Mouse (Mus musculus): ENCODE data around the gene Angptl1. TPM values are rescaled to one million over a fixed set of nuclear protein-coding genes. Genes with fewer than 3 reads are reported as not detected.

The Angptl1 gene
- polyA plus RNA-seq (2015; fragmentation: Nextera tagmentation; extraction: Ambion mirVana): 1.4 and 1.5 TPM in 2 replicates

DNA sequence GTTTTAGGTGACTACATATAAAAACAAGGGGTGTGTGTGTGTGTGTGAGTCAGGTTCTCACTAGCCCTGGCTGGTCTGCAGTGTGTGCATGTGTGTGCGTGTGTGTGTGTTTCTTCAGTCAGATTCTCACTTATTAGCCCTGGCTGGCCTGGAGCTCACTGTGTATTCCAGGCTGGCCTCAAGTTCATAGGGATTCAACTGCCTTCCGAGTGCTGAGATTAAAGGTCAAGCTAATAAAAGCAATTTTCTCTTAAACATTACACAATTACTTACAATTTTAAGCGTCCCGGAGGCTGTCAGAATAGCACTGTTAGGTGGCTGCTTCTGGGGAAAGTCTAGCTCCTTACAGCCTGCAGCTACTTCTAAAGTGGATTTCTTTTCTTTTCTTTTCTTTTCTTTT is at the start of gene Angptl1:
Gene Angptl1 (plus strand): TSS at position 386 of the 400 bp plus-strand sequence.
- Histone ChIP-seq H3K9ac (replicated peaks) (no peak within 1 kb of the TSS), H3K4me2 (replicated peaks) (peak within 1 kb of the TSS; percentile 26), H3K27ac (replicated peaks) (peak within 1 kb of the TSS; percentile 19), H3K36me3 (no peaks in the 10 kb centered on the region), H3K9me3 (no peaks in the 10 kb centered on the region), H3K27me3 (no peaks in the 10 kb centered on the region), H3K4me3 (no peak within 1 kb of the TSS), H3K4me1 (peaks cover 21% of the 10 kb centered on the region)
- ATAC-seq (replicated peaks): peak; percentile 4; the same call in 1 of the 2 replicates
- 12% methylated on average over 4 of the region's 4 CpGs for WGBS

- no peaks in the 10 kb centered on the region for H3K9me3 ChIP-seq
- no peak for ATAC-seq (replicated peaks)
- no peak overlapping the region for H3K4me3 ChIP-seq
- no peak overlapping the region for H3K4me2 ChIP-seq (replicated peaks)
- peaks cover 6% of the 10 kb centered on the region for H3K4me1 ChIP-seq
- no peak overlapping the region for H3K27ac ChIP-seq (replicated peaks)
- no peaks in the 10 kb centered on the region for H3K36me3 ChIP-seq
- WGBS: 12% methylated on average over 5 of the region's 5 CpGs
- no peak overlapping the region for H3K9ac ChIP-seq (replicated peaks)
- no peaks in the 10 kb centered on the region for H3K27me3 ChIP-seq
Observed at GRCm38 (mm10) chr1:156789844-156790490, 48.4 kb upstream of the Angptl1 start.

GRCm38 (mm10) chr1:156796251-156796650 is 42.1 kb upstream of the Angptl1 start:
- Histone ChIP-seq H3K27me3 (no peaks in the 10 kb centered on the region), H3K4me2 (replicated peaks) (no peak overlapping the region), H3K4me3 (no peak overlapping the region), H3K9ac (replicated peaks) (no peak overlapping the region), H3K27ac (replicated peaks) (no peak overlapping the region), H3K36me3 (no peaks in the 10 kb centered on the region), H3K4me1 (no peaks in the 10 kb centered on the region), H3K9me3 (no peaks in the 10 kb centered on the region)
- no peak for ATAC-seq (replicated peaks)
- WGBS: 91% methylated on average over 9 of the region's 9 CpGs

DNA sequence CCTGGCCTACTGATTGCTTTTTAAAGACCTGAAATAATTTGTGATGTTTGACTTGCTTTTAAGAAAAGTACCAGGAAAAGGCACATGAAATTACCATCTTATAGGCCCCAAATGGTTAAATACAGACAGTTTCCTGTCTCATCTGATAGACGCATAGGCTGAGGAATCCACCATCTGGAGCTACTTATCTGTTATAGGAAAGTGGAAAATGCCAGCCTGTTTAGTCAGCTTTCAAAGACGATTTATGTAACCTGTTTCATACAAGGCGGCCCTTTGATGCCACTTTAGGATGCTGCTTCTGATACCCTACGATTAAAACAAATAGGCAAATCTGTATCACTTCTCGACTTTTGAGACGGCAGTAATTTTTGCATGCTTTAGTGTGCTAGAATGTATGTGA is 37.1 kb upstream of the Angptl1 start:
- no peaks in the 10 kb centered on the region for H3K4me1 ChIP-seq
- no peaks in the 10 kb centered on the region for H3K9me3 ChIP-seq
- H3K27me3 ChIP-seq: no peaks in the 10 kb centered on the region
- no peak overlapping the region for H3K4me3 ChIP-seq
- ATAC-seq (replicated peaks): no peak
- WGBS: 77% methylated on average over 6 of the region's 6 CpGs
- no peak overlapping the region for H3K9ac ChIP-seq (replicated peaks)
- H3K36me3 ChIP-seq: no peaks in the 10 kb centered on the region; the same call in 1 of the 2 replicates
- peak overlapping the region; percentile 25; the same call in 1 of the 2 replicates for H3K27ac ChIP-seq (replicated peaks)
- H3K4me2 ChIP-seq (replicated peaks): no peak overlapping the region

- H3K27ac ChIP-seq (replicated peaks): no peak overlapping the region
- 54% methylated on average over 10 of the region's 10 CpGs for WGBS
Observed at GRCm38 (mm10) chr1:156808332-156808731, 30.0 kb upstream of the Angptl1 start.

GRCm38 (mm10) chr1:156811928-156812327 is 26.4 kb upstream of the Angptl1 start:
- WGBS: 81% methylated on average over 7 of the region's 7 CpGs
- H3K27ac ChIP-seq (replicated peaks): no peak overlapping the region
- peaks cover 18% of the 10 kb centered on the region for H3K4me1 ChIP-seq
- no peaks in the 10 kb centered on the region for H3K27me3 ChIP-seq
- no peak for ATAC-seq (replicated peaks)
- H3K4me3 ChIP-seq: no peak overlapping the region
- no peak overlapping the region for H3K4me2 ChIP-seq (replicated peaks)
- H3K36me3 ChIP-seq: peaks cover 18% of the 10 kb centered on the region
- H3K9ac ChIP-seq (replicated peaks): no peak overlapping the region
- no peaks in the 10 kb centered on the region for H3K9me3 ChIP-seq

More at GRCm38 (mm10) chr1:156808332-156808731, 30.0 kb upstream of the Angptl1 start:
- Histone ChIP-seq H3K4me3 (no peak overlapping the region), H3K4me2 (replicated peaks) (no peak overlapping the region), H3K4me1 (peaks cover 18% of the 10 kb centered on the region), H3K27me3 (no peaks in the 10 kb centered on the region), H3K9me3 (no peaks in the 10 kb centered on the region), H3K9ac (replicated peaks) (no peak overlapping the region), H3K36me3 (peaks cover 8% of the 10 kb centered on the region; the same call in 1 of the 2 replicates)
- no peak for ATAC-seq (replicated peaks)

DNA sequence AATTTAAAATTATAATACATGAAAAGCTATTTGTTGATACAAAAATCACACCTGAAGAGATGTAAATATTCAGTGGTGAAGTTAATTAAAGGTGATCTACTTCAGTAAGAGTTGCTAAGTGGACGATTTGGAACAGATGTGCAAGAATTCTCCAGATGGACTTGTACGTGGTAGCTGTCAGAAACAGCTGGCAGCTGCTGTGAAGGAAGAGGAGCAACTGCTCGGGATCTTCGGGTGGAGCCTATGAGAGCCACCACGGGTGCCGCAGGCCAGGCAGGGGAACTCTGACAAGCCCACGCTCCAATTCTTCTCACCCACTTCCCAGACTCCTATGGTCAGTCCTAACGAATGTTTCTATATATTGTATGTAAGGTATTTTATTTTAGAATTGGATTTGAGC is 25.6 kb upstream of the Angptl1 start:
- H3K27ac ChIP-seq (replicated peaks): no peak overlapping the region
- WGBS: 81% methylated on average over 8 of the region's 8 CpGs
- peaks cover 10% of the 10 kb centered on the region for H3K4me1 ChIP-seq
- H3K36me3 ChIP-seq: peaks cover 25% of the 10 kb centered on the region
- H3K9ac ChIP-seq (replicated peaks): no peak overlapping the region
- H3K4me3 ChIP-seq: no peak overlapping the region
- H3K9me3 ChIP-seq: no peaks in the 10 kb centered on the region
- ATAC-seq (replicated peaks): no peak
- no peak overlapping the region for H3K4me2 ChIP-seq (replicated peaks)
- no peaks in the 10 kb centered on the region for H3K27me3 ChIP-seq

DNA sequence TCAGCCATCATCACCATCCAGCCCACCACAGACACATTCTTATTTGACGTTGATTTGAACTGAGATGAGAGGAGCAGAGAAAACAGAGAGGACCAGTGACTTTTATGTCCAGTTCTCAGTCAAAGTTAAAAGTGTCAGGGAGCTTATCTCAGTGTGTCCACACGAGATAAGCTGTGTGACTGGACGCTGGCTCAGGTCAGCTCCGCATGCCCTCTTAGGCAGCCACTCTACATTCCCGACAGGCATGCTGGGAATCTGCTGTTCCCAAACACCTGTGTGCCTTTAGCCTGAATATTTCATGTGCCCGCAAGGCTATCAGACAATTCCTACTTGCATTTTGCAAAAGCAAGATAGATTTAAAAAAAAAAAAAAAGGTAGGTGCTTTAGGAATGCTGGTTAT is 24.9 kb upstream of the Angptl1 start:
- Histone ChIP-seq H3K27me3 (no peaks in the 10 kb centered on the region), H3K4me1 (peaks cover 4% of the 10 kb centered on the region), H3K4me2 (replicated peaks) (no peak overlapping the region), H3K27ac (replicated peaks) (no peak overlapping the region), H3K36me3 (peaks cover 30% of the 10 kb centered on the region), H3K9me3 (no peaks in the 10 kb centered on the region), H3K9ac (replicated peaks) (no peak overlapping the region), H3K4me3 (no peak overlapping the region)
- ATAC-seq (replicated peaks): no peak
- 80% methylated on average over 6 of the region's 6 CpGs for WGBS

DNA sequence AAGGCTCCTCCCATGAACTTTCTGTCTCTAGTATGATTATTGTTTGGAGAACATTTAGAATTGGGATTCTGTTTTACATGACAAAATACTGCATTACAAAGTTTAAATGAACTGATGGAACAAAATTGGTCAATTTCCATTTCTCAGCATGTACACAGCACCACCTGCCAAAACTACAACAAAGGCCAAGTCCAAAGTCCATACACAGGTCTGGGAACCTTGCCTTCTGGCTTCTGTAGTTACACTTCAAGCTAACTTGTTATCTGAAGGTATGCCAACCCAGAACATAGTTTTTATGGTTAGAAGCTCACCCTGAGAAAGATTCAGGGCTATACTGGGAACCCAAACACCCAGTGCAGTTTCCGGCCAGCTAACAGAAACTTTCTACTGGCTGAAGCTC is 19.1 kb upstream of the Angptl1 start:
- Histone ChIP-seq H3K4me2 (replicated peaks) (no peak overlapping the region), H3K36me3 (peaks cover 43% of the 10 kb centered on the region), H3K9me3 (no peaks in the 10 kb centered on the region), H3K27ac (replicated peaks) (no peak overlapping the region), H3K4me1 (no peaks in the 10 kb centered on the region), H3K9ac (replicated peaks) (no peak overlapping the region), H3K4me3 (no peak overlapping the region), H3K27me3 (no peaks in the 10 kb centered on the region)
- WGBS: 92% methylated on average over 1 of the region's 1 CpGs
- no peak for ATAC-seq (replicated peaks)

GRCm38 (mm10) chr1:156838695-156839094 is 333 bp downstream of the Angptl1 start:
- peak; percentile 68 for ATAC-seq (replicated peaks)
- H3K4me1 ChIP-seq: peaks cover 21% of the 10 kb centered on the region
- no peaks in the 10 kb centered on the region for H3K9me3 ChIP-seq
- no peak overlapping the region for H3K9ac ChIP-seq (replicated peaks)
- H3K27me3 ChIP-seq: no peaks in the 10 kb centered on the region
- WGBS: 0% methylated on average over 6 of the region's 6 CpGs
- H3K27ac ChIP-seq (replicated peaks): peak overlapping the region; percentile 19
- H3K4me2 ChIP-seq (replicated peaks): peak overlapping the region; percentile 26
- H3K4me3 ChIP-seq: no peak overlapping the region
- no peaks in the 10 kb centered on the region for H3K36me3 ChIP-seq

DNA sequence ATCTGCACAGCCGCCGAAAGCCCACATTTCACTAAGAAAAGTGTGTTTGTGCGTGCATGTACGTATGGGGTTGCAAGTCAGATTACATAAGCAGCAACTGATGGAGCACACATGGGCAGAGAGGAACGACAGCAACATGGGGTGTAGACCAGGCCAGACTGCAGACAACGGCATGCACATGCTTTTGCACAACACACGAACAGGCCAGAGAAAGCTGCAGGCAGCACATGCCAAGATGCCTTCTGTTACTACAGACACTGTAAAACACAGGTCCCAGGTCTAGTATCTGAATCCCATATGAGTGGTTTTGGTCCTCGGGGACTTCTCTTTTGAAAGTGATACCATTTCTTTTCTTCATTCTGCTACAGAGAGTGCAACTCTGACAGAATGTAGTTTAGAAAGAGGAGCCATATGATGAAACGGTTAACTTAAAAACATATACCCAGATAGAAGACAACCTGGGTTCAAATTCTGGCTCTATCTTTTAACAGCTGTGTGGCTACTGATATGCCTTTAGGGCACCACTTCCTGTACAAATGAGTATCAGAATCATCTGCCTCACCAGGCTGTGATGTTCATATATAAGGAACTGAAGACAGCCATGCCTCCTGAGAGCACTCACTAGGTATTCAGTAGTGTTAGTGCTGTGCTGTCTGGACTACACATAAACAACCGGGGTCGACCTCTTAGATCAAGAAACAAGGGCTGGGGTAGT is 3.4 kb downstream of the Angptl1 start:
- ATAC-seq (replicated peaks): no peak; the same call in 1 of the 2 replicates

DNA sequence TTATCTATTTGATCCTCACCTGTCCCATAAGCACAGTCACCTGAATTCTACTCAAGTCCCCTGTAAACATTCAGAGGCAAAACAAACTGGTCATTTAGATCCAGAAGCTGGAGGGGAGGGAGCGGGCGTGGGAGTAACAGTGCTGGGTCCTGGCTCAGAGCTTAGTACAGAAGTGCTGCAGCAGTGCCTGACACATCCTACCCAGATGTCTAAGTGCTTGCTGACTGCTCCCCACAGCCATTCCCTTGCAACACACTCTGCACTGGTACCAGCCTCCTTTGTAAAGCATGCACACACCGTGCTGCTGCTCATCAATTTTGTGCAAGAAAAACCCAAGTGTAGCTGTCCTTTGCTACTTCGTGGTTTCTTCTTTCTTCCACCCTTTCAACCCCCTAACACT is 8.7 kb downstream of the Angptl1 start:
- Histone ChIP-seq H3K9me3 (no peaks in the 10 kb centered on the region), H3K36me3 (peaks cover 2% of the 10 kb centered on the region; the same call in 1 of the 2 replicates), H3K4me2 (replicated peaks) (no peak overlapping the region), H3K4me3 (no peak overlapping the region), H3K4me1 (no peaks in the 10 kb centered on the region), H3K27me3 (no peaks in the 10 kb centered on the region), H3K27ac (replicated peaks) (no peak overlapping the region), H3K9ac (replicated peaks) (no peak overlapping the region)
- WGBS: 87% methylated on average over 4 of the region's 4 CpGs
- no peak for ATAC-seq (replicated peaks)

More for the DNA sequence above, 3.4 kb downstream of the Angptl1 start:
- no peaks in the 10 kb centered on the region for H3K9me3 ChIP-seq
- no peaks in the 10 kb centered on the region for H3K27me3 ChIP-seq
- H3K27ac ChIP-seq (replicated peaks): peak overlapping the region; percentile 33
- WGBS: 73% methylated on average over 11 of the region's 11 CpGs
- H3K4me2 ChIP-seq (replicated peaks): no peak overlapping the region
- peaks cover 21% of the 10 kb centered on the region for H3K4me1 ChIP-seq
- no peak overlapping the region for H3K9ac ChIP-seq (replicated peaks)
- no peaks in the 10 kb centered on the region for H3K36me3 ChIP-seq
- H3K4me3 ChIP-seq: no peak overlapping the region
